Mouse (Mus musculus) effector memory CD4-positive, alpha-beta T cell, adult 5 months (primary cell): ENCODE measurements around the gene Rsad2. TPM values are rescaled to one million over a fixed set of nuclear protein-coding genes. Genes with fewer than 3 reads are reported as not detected.

ENCODE experiments used
- polyA plus RNA-seq: library from polyadenylated mRNA; unstranded; fragments of 100-300 nt; shearing (Covaris generic); gene quantifications from one replicate; pipeline ENCODE4 v1.2.1, GENCODE M21; 2017

Gene Rsad2
- 3.6 TPM for polyA plus RNA-seq

GRCm38 (mm10) chr12:26456028-26456698 is at the start of gene Rsad2:
TSS of gene Rsad2 (minus strand) at chr12:26456452.

GRCm38 (mm10) chr12:26469098-26470041 is 13.1 kb upstream of the Rsad2 start, which contains the start of gene Cmpk2:
TSS of gene Cmpk2 (plus strand) at chr12:26469204.

GRCm38 (mm10) chr12:26415104-26415771 is 41.0 kb downstream of the Rsad2 start, which contains the start of gene Rnf144a:
TSS of gene Rnf144a (minus strand) at chr12:26415254.

Other genes with a start within 250 kb of the Rsad2 start
- 22.5 TPM for gene Rnf144a, start 41.2 kb downstream of the Rsad2 start, polyA plus RNA-seq
- 5.6 TPM for gene Cmpk2, start 12.8 kb upstream of the Rsad2 start, polyA plus RNA-seq